Mouse (Mus musculus): ENCODE measurements around the gene Dapk2. TPM values are rescaled to one million over a fixed set of nuclear protein-coding genes. Genes with fewer than 3 reads are reported as not detected.

The Dapk2 gene
- polyA plus RNA-seq, 1 experiment from 2014 or later = 20.5 TPM

GRCm38 (mm10) chr9:66144248-66144647, 13.8 kb upstream of the Dapk2 start:
- no peak for ATAC-seq (ENCODE audit: low read depth)
- Histone ChIP-seq H3K27ac (no peak overlapping the region), H3K4me3 (replicated peaks) (no peak overlapping the region), H3K36me3 (peaks cover 17% of the 10 kb centered on the region), H3K4me2 (no peak overlapping the region), H3K27me3 (0 out of 2 replicates have a peak, but pooled peaks cover 4% of the 10 kb centered on the region), H3K9ac (no peak overlapping the region), H3K9me3 (replicated peaks) (no peaks in the 10 kb centered on the region), H3K4me1 (replicated peaks) (no peaks in the 10 kb centered on the region)
- WGBS (ENCODE audit: insufficient replicate concordance) = 4% methylated on average over 6 of the region's 6 CpGs
- peak; percentile 40 for DNase-seq

- DNase-seq (no peak), ATAC-seq (ENCODE audit: low read depth) (no peak)
- H3K9me3 ChIP-seq (replicated peaks) = no peaks in the 10 kb centered on the region
- no peaks in the 10 kb centered on the region for H3K36me3 ChIP-seq
- H3K9ac ChIP-seq = no peak overlapping the region
- 0 out of 2 replicates have a peak, but pooled peaks cover 4% of the 10 kb centered on the region for H3K27me3 ChIP-seq
- no peak overlapping the region for H3K4me3 ChIP-seq (replicated peaks)
- no peak overlapping the region for H3K4me2 ChIP-seq
- no peak overlapping the region for H3K27ac ChIP-seq
- no peaks in the 10 kb centered on the region for H3K4me1 ChIP-seq (replicated peaks)
Observed at GRCm38 (mm10) chr9:66146141-66146540, 11.9 kb upstream of the Dapk2 start.

DNA sequence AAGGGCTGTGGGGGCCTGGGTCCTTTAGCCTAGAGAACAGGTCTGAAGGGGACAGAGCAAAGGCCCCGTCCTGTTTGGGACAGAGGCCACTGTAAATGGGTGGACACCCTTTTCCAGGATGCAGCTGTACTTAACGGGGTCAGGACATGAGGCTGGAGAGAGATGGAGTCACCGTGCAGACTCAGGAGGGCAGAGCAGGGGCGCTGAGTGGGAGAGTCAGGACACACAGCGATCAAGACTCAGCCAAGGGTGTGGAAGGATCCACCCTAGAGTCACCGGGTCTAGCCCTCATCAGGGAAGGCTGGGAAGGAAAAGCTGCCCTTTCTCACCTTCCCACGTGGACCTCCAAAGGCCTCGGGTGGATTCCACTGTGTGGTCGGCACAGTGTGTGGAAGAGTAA, 6.0 kb upstream of the Dapk2 start:
- H3K4me3 ChIP-seq (replicated peaks) = no peak overlapping the region
- H3K27me3 ChIP-seq = peaks cover 23% of the 10 kb centered on the region
- H3K27ac ChIP-seq = no peak overlapping the region
- ATAC-seq (ENCODE audit: low read depth) (no peak), DNase-seq (no peak)
- H3K9ac ChIP-seq = no peak overlapping the region
- no peak overlapping the region for H3K4me2 ChIP-seq
- H3K9me3 ChIP-seq (replicated peaks) = no peaks in the 10 kb centered on the region
- H3K4me1 ChIP-seq (replicated peaks) = no peaks in the 10 kb centered on the region
- 51% methylated on average over 9 of the region's 9 CpGs for WGBS (ENCODE audit: insufficient replicate concordance)
- H3K36me3 ChIP-seq = no peaks in the 10 kb centered on the region

- H3K27me3 ChIP-seq = peaks cover 31% of the 10 kb centered on the region
- H3K36me3 ChIP-seq = no peaks in the 10 kb centered on the region
- peaks cover 9% of the 10 kb centered on the region for H3K4me1 ChIP-seq (replicated peaks)
- no peak for ATAC-seq (ENCODE audit: low read depth)
- H3K9ac ChIP-seq = no peak overlapping the region
- no peak overlapping the region for H3K27ac ChIP-seq
- DNase-seq = no peak
- 69% methylated on average over 6 of the region's 6 CpGs for WGBS (ENCODE audit: insufficient replicate concordance)
- H3K4me2 ChIP-seq = no peak overlapping the region
- no peaks in the 10 kb centered on the region for H3K9me3 ChIP-seq (replicated peaks)
- no peak overlapping the region for H3K4me3 ChIP-seq (replicated peaks)
Observed at GRCm38 (mm10) chr9:66153594-66153993, 4.4 kb upstream of the Dapk2 start.

DNA sequence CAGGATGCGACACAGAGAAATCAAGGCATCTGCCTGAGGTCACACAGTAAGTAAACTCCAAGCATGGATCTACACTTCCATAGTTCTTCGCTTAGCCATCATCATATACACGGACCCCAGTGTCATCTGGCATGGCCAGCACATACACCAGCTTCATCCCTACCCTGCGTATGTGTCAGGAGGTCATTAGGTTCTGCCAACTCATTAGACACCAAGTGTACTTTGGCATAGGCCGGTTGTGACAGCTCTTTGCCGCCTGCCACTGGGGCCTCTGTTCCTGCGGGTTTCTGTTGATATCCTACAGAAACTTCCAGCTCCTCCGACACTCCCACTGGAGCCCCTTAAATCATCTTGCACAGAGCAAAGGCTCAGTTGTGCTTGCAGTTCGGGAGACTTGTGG, 4.0 kb upstream of the Dapk2 start:
- WGBS (ENCODE audit: insufficient replicate concordance) = 81% methylated on average over 9 of the region's 9 CpGs
- Histone ChIP-seq H3K4me1 (replicated peaks) (peaks cover 13% of the 10 kb centered on the region), H3K9ac (no peak overlapping the region), H3K36me3 (no peaks in the 10 kb centered on the region), H3K4me3 (replicated peaks) (no peak overlapping the region), H3K27me3 (peaks cover 28% of the 10 kb centered on the region), H3K27ac (no peak overlapping the region), H3K9me3 (replicated peaks) (no peaks in the 10 kb centered on the region), H3K4me2 (no peak overlapping the region)
- DNase-seq = no peak
- ATAC-seq (ENCODE audit: low read depth) = no peak

GRCm38 (mm10) chr9:66155534-66155933, 2.5 kb upstream of the Dapk2 start:
- Histone ChIP-seq H3K36me3 (no peaks in the 10 kb centered on the region), H3K9ac (no peak overlapping the region), H3K9me3 (replicated peaks) (no peaks in the 10 kb centered on the region), H3K4me1 (replicated peaks) (peaks cover 26% of the 10 kb centered on the region), H3K27ac (no peak overlapping the region), H3K27me3 (peaks cover 27% of the 10 kb centered on the region), H3K4me2 (no peak overlapping the region), H3K4me3 (replicated peaks) (no peak overlapping the region)
- DNase-seq (no peak), ATAC-seq (ENCODE audit: low read depth) (no peak)
- 45% methylated on average over 1 of the region's 1 CpGs for WGBS (ENCODE audit: insufficient replicate concordance)

DNA sequence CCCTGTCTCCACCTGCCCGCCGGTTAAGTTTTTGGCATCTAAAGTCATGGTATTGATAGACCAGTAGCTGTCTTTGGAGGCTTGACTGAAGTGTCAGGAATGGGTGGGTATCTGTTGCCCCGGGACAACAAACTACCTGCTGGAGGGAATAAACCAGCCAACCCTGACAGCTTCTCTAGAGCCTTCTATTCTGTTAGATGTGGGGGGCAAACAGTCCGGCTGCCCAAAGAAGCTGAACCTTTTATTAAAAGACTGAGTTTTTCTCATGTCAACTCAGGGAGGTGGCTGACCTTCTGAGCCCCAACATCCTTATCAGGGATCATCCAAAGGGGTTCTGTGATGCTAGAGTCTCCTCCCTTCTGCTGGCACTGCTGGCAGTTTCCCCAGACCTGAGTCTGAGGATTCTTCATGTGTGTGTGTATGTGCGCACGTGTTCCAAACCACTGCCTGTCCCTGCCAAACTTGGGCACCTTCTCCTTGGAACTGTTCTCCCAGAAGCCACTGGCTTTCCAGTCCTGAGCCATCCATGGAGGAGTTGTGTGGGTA, 935 bp downstream of the Dapk2 start:
- H3K4me3 ChIP-seq (replicated peaks) = peak overlapping the region; percentile 73
- peak overlapping the region; percentile 87 for H3K9ac ChIP-seq
- DNase-seq = peak; percentile 41
- H3K36me3 ChIP-seq = no peaks in the 10 kb centered on the region
- WGBS (ENCODE audit: insufficient replicate concordance) = 65% methylated on average over 6 of the region's 6 CpGs
- peak; percentile 49 for ATAC-seq (ENCODE audit: low read depth)
- H3K9me3 ChIP-seq (replicated peaks) = 0 out of 2 replicates have a peak, but pooled peaks cover 2% of the 10 kb centered on the region
- peak overlapping the region; percentile 85 for H3K27ac ChIP-seq
- peak overlapping the region; percentile 85 for H3K4me2 ChIP-seq
- H3K4me1 ChIP-seq (replicated peaks) = peaks cover 43% of the 10 kb centered on the region
- peaks cover 21% of the 10 kb centered on the region for H3K27me3 ChIP-seq

GRCm38 (mm10) chr9:66160155-66160554, 2.1 kb downstream of the Dapk2 start:
- Histone ChIP-seq H3K9me3 (replicated peaks) (0 out of 2 replicates have a peak, but pooled peaks cover 2% of the 10 kb centered on the region), H3K4me1 (replicated peaks) (peaks cover 44% of the 10 kb centered on the region), H3K27ac (no peak overlapping the region), H3K36me3 (no peaks in the 10 kb centered on the region), H3K4me3 (replicated peaks) (peak overlapping the region; percentile 73), H3K27me3 (peaks cover 21% of the 10 kb centered on the region), H3K4me2 (peak overlapping the region; percentile 85; the same call in 1 of the 2 replicates), H3K9ac (no peak overlapping the region)
- WGBS (ENCODE audit: insufficient replicate concordance) = 88% methylated on average over 2 of the region's 2 CpGs
- ATAC-seq (ENCODE audit: low read depth) (no peak), DNase-seq (no peak)

- Histone ChIP-seq H3K4me1 (replicated peaks) (peaks cover 68% of the 10 kb centered on the region), H3K27me3 (0 out of 2 replicates have a peak, but pooled peaks cover 3% of the 10 kb centered on the region), H3K9me3 (replicated peaks) (0 out of 2 replicates have a peak, but pooled peaks cover 2% of the 10 kb centered on the region), H3K36me3 (peaks cover 4% of the 10 kb centered on the region; the same call in 1 of the 2 replicates), H3K27ac (no peak overlapping the region), H3K4me2 (no peak overlapping the region), H3K4me3 (replicated peaks) (no peak overlapping the region), H3K9ac (0 out of 2 replicates have a peak overlapping the region, but pooled peaks have one; percentile 16)
- ATAC-seq (ENCODE audit: low read depth) (no peak), DNase-seq (no peak)
- 74% methylated on average over 9 of the region's 9 CpGs for WGBS (ENCODE audit: insufficient replicate concordance)
Observed at GRCm38 (mm10) chr9:66162995-66163394, 5.0 kb downstream of the Dapk2 start.

- Histone ChIP-seq H3K27ac (peak overlapping the region; percentile 70; the same call in 1 of the 2 replicates), H3K9ac (0 out of 2 replicates have a peak overlapping the region, but pooled peaks have one; percentile 9), H3K4me2 (no peak overlapping the region), H3K9me3 (replicated peaks) (0 out of 2 replicates have a peak, but pooled peaks cover 2% of the 10 kb centered on the region), H3K4me1 (replicated peaks) (peaks cover 58% of the 10 kb centered on the region), H3K36me3 (peaks cover 12% of the 10 kb centered on the region; the same call in 1 of the 2 replicates), H3K27me3 (no peaks in the 10 kb centered on the region), H3K4me3 (replicated peaks) (no peak overlapping the region)
- 76% methylated on average over 5 of the region's 5 CpGs for WGBS (ENCODE audit: insufficient replicate concordance)
- ATAC-seq (ENCODE audit: low read depth) = no peak
- DNase-seq = no peak
Observed at GRCm38 (mm10) chr9:66167222-66167621, 9.2 kb downstream of the Dapk2 start.

GRCm38 (mm10) chr9:66168233-66168632, 10.2 kb downstream of the Dapk2 start:
- Histone ChIP-seq H3K9ac (0 out of 2 replicates have a peak overlapping the region, but pooled peaks have one; percentile 26), H3K27ac (peak overlapping the region; percentile 70), H3K27me3 (no peaks in the 10 kb centered on the region), H3K4me1 (replicated peaks) (peaks cover 48% of the 10 kb centered on the region), H3K4me2 (no peak overlapping the region), H3K36me3 (peaks cover 12% of the 10 kb centered on the region; the same call in 1 of the 2 replicates), H3K4me3 (replicated peaks) (no peak overlapping the region), H3K9me3 (replicated peaks) (0 out of 2 replicates have a peak, but pooled peaks cover 2% of the 10 kb centered on the region)
- peak; percentile 84 for ATAC-seq (ENCODE audit: low read depth)
- 4% methylated on average over 1 of the region's 1 CpGs for WGBS (ENCODE audit: insufficient replicate concordance)
- peak; percentile 24 for DNase-seq

GRCm38 (mm10) chr9:66170506-66170905, 12.5 kb downstream of the Dapk2 start:
- H3K9me3 ChIP-seq (replicated peaks) = no peaks in the 10 kb centered on the region
- H3K27ac ChIP-seq = no peak overlapping the region
- H3K36me3 ChIP-seq = peaks cover 12% of the 10 kb centered on the region; the same call in 1 of the 2 replicates
- H3K4me1 ChIP-seq (replicated peaks) = peaks cover 61% of the 10 kb centered on the region
- DNase-seq (no peak), ATAC-seq (ENCODE audit: low read depth) (no peak)
- H3K9ac ChIP-seq = no peak overlapping the region
- no peak overlapping the region for H3K4me3 ChIP-seq (replicated peaks)
- 83% methylated on average over 5 of the region's 5 CpGs for WGBS (ENCODE audit: insufficient replicate concordance)
- H3K27me3 ChIP-seq = no peaks in the 10 kb centered on the region
- no peak overlapping the region for H3K4me2 ChIP-seq
